Mouse (Mus musculus): ENCODE measurements around the gene Spata19.

GRCm38 (mm10) chr9:27414058-27414460, 17.5 kb downstream of the Spata19 start:
- TF ChIP-seq CTCF (conservative IDR thresholded peaks at IDR 0.05; ENCODE audit: low read length), result peak; percentile 92
- TF ChIP-seq NANOG (IDR thresholded peaks at IDR 0.05; ENCODE audit: borderline replicate concordance, low read length), result no peak
